Mouse (Mus musculus) lung, embryonic 14.5 days (tissue): ENCODE results near the gene Vamp4. TPM values are rescaled to one million over a fixed set of nuclear protein-coding genes. Genes with fewer than 3 reads are reported as not detected.

Source experiments
- ATAC-seq: fragments of 200-750 bp; cut with Nextera tagmentation; 2 replicates; pipeline ENCODE4 v1.8.0; 2017; ENCODE audit warnings: mild to moderate bottlenecking, moderate TSS enrichment, moderate library complexity; ENCODE audit not compliant: insufficient read depth
- DNase-seq: peaks from one replicate; pipeline ENCODE4 v3.0.0-alpha.2; 2015
- H3K27ac ChIP-seq: fragments of 300-500 bp; sonication (generic); 2 replicates; pipeline ENCODE4 v1.5.1; 2014; ENCODE audit warnings: low read depth, mild to moderate bottlenecking, moderate library complexity
- H3K27me3 ChIP-seq: fragments of 300-500 bp; sonication (generic); 2 replicates; pipeline ENCODE4 v1.6.1; 2014; ENCODE audit warnings: low read length, control low read depth; ENCODE audit not compliant: insufficient read depth
- H3K36me3 ChIP-seq: fragments of 300-500 bp; sonication (generic); 2 replicates; pipeline ENCODE4 v1.6.1; 2014; ENCODE audit warnings: control low read depth; ENCODE audit not compliant: insufficient read depth
- H3K4me1 ChIP-seq: fragments of 300-500 bp; sonication (generic); 2 replicates; pipeline ENCODE4 v1.6.1; 2014; ENCODE audit warnings: antibody characterized with exemption, control low read depth; ENCODE audit not compliant: insufficient read depth
- H3K4me2 ChIP-seq: fragments of 300-500 bp; sonication (generic); 2 replicates; pipeline ENCODE4 v1.6.1; 2014; ENCODE audit warnings: mild to moderate bottlenecking
- H3K4me3 ChIP-seq: fragments of 300-500 bp; sonication (generic); 2 replicates; pipeline ENCODE4 v1.5.1; 2014; ENCODE audit warnings: low read depth, low read length
- H3K9ac ChIP-seq: fragments of 300-500 bp; sonication (generic); 2 replicates; pipeline ENCODE4 v1.6.1; 2014
- H3K9me3 ChIP-seq: fragments of 300-500 bp; sonication (generic); 2 replicates; pipeline ENCODE4 v1.6.1; 2016; ENCODE audit warnings: low read depth, low read length, control low read depth
- CTCF ChIP-seq: IDR thresholded peaks from 2 replicates; pipeline ENCODE4 v1.5.1; 2016; ENCODE audit warnings: antibody characterized with exemption, low read depth
- WGBS: fragments of 180-500 bp; shearing (Covaris S2); extraction: QIAGEN DNeasy Blood & Tissue Kit; methylation state at CpG from one replicate; pipeline ENCODE4 v1.1.7; 2014; 5-methylcytosine and 5-hydroxymethylcytosine counted together
- polyA plus RNA-seq: library from polyadenylated mRNA; unstranded; fragments of >200 nt; fragmentation: Nextera tagmentation; extraction: Ambion mirVana; gene quantifications from 2 replicates; pipeline ENCODE4 v1.2.1, GENCODE M21; 2014

Vamp4 gene
- polyA plus RNA-seq, 1 experiment from 2014 or later: 48.4 TPM

DNA sequence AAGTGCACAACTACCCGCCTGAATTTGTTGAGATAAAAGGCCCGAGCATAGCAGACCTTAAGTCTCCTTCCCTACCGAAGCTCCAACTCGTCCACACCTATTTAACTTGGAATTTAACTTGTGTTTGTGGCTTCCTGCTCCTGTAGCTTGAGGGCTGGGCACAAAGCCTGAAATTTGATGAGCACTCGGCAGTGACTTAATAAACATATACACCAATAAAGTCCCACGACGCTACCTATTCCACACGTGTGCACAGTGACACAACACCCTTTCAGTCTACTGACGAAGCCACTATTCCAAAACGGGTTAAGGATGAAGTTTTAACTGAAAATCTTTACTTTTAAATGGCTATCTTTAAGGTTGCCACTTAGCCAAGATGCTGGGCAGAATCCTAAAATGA lies 22.7 kb upstream of the Vamp4 start:
- ATAC-seq (no peak), DNase-seq (no peak)
- Histone ChIP-seq H3K4me2 (peak overlapping the region; percentile 89), H3K4me3 (peak overlapping the region; percentile 77), H3K27ac (no peak overlapping the region), H3K4me1 (0 out of 2 replicates have a peak, but pooled peaks cover 5% of the 10 kb centered on the region), H3K36me3 (peaks cover 39% of the 10 kb centered on the region), H3K9me3 (no peaks in the 10 kb centered on the region), H3K27me3 (no peaks in the 10 kb centered on the region), H3K9ac (peak overlapping the region; percentile 71)
- 3% methylated on average over 10 of the region's 10 CpGs for WGBS
- TF ChIP-seq CTCF: no peak

DNA sequence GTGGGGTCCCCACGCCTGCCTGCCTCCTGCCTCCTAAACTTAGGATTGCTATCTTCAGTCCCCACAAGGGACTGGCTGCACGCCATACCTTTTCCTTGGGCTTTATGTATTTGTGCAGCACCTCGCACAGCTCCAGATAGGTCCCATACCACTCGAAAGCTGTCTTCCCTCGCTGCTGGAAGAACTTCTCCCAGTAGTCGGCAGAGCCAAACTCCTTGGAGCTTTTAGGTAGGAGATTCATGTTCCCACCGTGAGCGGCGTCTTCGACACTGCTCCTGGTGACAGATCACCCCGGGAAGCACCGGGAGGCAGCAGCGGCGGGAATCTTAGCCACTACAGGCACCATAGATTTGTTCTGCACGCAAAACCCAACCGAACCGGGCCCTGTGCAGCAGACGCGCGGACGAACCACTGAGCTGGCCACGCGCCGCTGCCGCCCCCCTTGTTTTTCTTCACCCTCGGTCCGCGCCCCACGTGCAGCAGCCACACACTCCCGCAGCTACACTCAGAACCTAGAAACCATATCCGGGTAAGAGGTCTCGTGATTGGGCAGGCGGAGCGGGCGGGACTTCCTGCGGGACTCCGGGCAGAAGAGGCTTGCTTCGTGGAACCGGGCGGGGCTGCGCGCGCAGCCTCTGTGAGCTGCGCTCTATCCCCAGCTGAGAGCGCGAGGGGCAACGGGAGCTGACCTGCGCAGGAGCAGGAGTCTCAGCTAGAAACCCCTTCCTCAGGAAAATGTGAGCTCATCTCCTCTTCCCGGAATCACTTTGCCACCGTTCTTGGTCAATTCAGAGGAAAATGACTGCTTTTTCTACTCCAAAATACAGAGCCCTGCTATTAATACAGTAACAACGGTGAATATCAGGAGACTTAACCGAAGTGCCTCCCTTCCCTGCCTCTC lies 22.0 kb upstream of the Vamp4 start, which contains the start of gene Mettl13:
TSS of gene Mettl13 (minus strand) at position 536 of the 901 bp plus-strand sequence.
- Histone ChIP-seq H3K36me3 (peaks cover 33% of the 10 kb centered on the region), H3K27ac (peak within 1 kb of the TSS; percentile 37; the same call in 1 of the 2 replicates), H3K4me1 (0 out of 2 replicates have a peak, but pooled peaks cover 5% of the 10 kb centered on the region), H3K4me3 (peak within 1 kb of the TSS; percentile 77), H3K9me3 (no peaks in the 10 kb centered on the region), H3K4me2 (peak within 1 kb of the TSS; percentile 89), H3K27me3 (no peaks in the 10 kb centered on the region), H3K9ac (peak within 1 kb of the TSS; percentile 71)
- peak; percentile 99 for ATAC-seq
- DNase-seq: peak; percentile 95
- TF ChIP-seq CTCF: no peak
- WGBS: under 1% methylated on average over 52 of the region's 52 CpGs

DNA sequence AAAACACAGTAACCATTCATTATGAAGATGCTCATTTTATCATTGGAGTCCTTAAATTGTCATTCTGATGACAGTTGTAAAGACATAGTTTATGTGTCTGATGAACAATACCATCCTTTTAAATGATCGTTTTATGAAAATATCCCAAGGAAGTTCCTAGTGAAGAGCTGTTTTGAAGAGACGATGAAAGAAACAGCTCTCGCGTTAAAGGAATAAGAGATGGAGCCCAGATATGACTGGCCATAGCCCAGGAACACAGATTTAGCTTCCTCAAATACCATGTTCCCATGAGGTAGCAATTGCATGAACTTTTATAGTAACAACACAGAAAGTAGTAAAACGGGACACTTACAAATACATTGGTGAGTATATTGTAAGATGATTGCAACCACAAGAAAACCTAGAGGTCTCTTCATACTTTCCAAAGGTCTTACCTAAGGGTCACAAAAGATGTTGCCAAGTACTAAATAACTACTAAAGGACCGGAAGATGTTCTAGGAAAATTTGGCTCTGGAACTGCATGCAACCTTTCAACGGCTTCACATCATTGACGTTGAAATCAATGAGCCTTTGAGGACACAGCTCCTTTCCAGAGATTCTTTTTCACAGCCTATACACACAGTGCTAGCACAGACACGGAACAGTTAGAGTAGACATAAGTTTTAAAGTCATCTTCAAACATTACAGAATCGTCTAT lies 21.2 kb upstream of the Vamp4 start:
- ATAC-seq (no peak), DNase-seq (no peak)

DNA sequence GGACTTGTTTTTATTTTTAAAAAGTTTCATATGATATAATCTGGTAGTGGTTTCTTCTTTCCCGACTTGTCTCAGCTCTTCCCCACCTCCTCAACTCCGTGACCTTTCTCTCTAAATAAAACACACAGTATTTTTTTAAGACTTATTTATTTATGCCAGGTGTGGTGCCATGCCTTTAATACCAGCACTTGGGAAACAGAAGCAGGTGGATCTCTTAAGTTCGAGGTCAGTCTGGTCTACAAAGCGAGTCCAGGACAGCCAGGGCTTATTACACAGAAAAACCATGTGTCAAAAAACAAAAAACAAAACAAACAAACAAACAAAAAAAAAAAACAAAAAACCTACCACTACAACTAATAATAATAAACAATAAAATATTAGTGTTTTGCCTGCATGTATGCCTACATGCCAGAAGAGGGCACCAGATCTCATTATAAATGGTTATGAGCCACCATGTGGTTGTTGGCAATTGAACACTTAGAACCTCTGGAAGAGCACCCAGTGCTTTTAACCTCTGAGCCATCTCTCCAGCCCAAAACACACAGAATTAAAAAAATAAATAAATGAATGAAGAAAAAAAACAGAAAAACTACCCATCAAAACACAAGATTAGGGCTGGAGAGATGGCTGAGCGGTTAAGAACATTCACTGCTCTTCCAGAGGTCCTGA lies 20.6 kb upstream of the Vamp4 start:
- H3K9ac ChIP-seq: no peak overlapping the region
- no peaks in the 10 kb centered on the region for H3K9me3 ChIP-seq
- no peaks in the 10 kb centered on the region for H3K27me3 ChIP-seq
- peak; percentile 78 for DNase-seq
- no peak overlapping the region for H3K4me2 ChIP-seq
- 69% methylated on average over 5 of the region's 5 CpGs for WGBS
- H3K27ac ChIP-seq: no peak overlapping the region
- peaks cover 20% of the 10 kb centered on the region for H3K36me3 ChIP-seq
- TF ChIP-seq CTCF: peak; percentile 76
- no peak overlapping the region for H3K4me3 ChIP-seq
- H3K4me1 ChIP-seq: 0 out of 2 replicates have a peak, but pooled peaks cover 5% of the 10 kb centered on the region
- ATAC-seq: no peak

More for the DNA sequence above, 21.2 kb upstream of the Vamp4 start:
- H3K27ac ChIP-seq: peak overlapping the region; percentile 37; the same call in 1 of the 2 replicates
- no peak for TF ChIP-seq CTCF
- H3K4me2 ChIP-seq: peak overlapping the region; percentile 89
- H3K27me3 ChIP-seq: no peaks in the 10 kb centered on the region
- H3K9ac ChIP-seq: peak overlapping the region; percentile 59
- WGBS: 60% methylated on average over 10 of the region's 10 CpGs
- H3K4me1 ChIP-seq: 0 out of 2 replicates have a peak, but pooled peaks cover 5% of the 10 kb centered on the region
- no peaks in the 10 kb centered on the region for H3K9me3 ChIP-seq
- H3K4me3 ChIP-seq: peak overlapping the region; percentile 77
- peaks cover 26% of the 10 kb centered on the region for H3K36me3 ChIP-seq

GRCm38 (mm10) chr1:162552956-162553355 lies 17.4 kb upstream of the Vamp4 start:
- Histone ChIP-seq H3K27ac (no peak overlapping the region), H3K4me1 (no peaks in the 10 kb centered on the region), H3K27me3 (no peaks in the 10 kb centered on the region), H3K4me3 (no peak overlapping the region), H3K4me2 (no peak overlapping the region), H3K36me3 (no peaks in the 10 kb centered on the region), H3K9me3 (no peaks in the 10 kb centered on the region), H3K9ac (no peak overlapping the region)
- ATAC-seq (no peak), DNase-seq (no peak)
- TF ChIP-seq CTCF: no peak
- WGBS: 60% methylated on average over 9 of the region's 9 CpGs

DNA sequence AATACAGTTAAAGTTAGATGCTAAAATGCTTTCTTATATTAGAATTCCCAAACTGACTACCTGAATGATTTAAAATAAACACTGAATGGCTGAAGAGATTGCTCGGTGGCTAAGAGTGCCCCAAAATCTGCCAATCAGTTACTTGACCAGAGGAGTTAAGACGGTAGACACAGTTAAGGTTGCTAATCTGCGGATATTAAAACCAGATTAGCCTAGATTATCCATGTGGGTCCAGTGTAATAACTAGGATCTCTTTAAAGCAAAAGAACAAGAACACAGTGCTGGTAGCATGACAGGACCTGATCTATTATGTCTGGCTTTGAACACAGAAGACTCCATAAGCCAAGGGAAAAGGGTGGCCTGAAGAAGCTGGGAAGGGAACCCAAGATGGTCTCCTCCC lies 16.1 kb upstream of the Vamp4 start:
- no peaks in the 10 kb centered on the region for H3K9me3 ChIP-seq
- no peak overlapping the region for H3K4me2 ChIP-seq
- no peak for TF ChIP-seq CTCF
- DNase-seq (no peak), ATAC-seq (no peak)
- H3K36me3 ChIP-seq: no peaks in the 10 kb centered on the region
- no peak overlapping the region for H3K9ac ChIP-seq
- WGBS: 76% methylated on average over 3 of the region's 3 CpGs
- no peaks in the 10 kb centered on the region for H3K4me1 ChIP-seq
- no peaks in the 10 kb centered on the region for H3K27me3 ChIP-seq
- H3K4me3 ChIP-seq: no peak overlapping the region
- H3K27ac ChIP-seq: no peak overlapping the region
